Mouse (Mus musculus) hindbrain, embryonic 16.5 days (tissue): ENCODE measurements around the gene Zkscan4. TPM values are rescaled to one million over a fixed set of nuclear protein-coding genes. Genes with fewer than 3 reads are reported as not detected.
"Not testable (repeated sequence)": the region's sequence is repeated elsewhere in the genome, so short reads cannot be mapped to it uniquely, and the experiment has no call there.

ENCODE experiments used
- ATAC-seq: fragments of 200-750 bp; cut with Nextera tagmentation; 2 replicates; pipeline ENCODE4 v1.8.0; 2017; ENCODE audit warnings: moderate TSS enrichment, moderate library complexity
- H3K27ac ChIP-seq: fragments of 300-500 bp; sonication (generic); 2 replicates; pipeline ENCODE4 v1.5.1; 2014; ENCODE audit warnings: low read depth, mild to moderate bottlenecking, control low read depth, low read length, moderate library complexity
- H3K27me3 ChIP-seq: fragments of 300-500 bp; sonication (generic); replicated peaks from 2 replicates; pipeline ENCODE4 v1.6.1; 2014; ENCODE audit warnings: low read length; ENCODE audit not compliant: control insufficient read depth, insufficient read depth
- H3K36me3 ChIP-seq: fragments of 300-500 bp; sonication (generic); 2 replicates; pipeline ENCODE4 v1.6.1; 2014; ENCODE audit warnings: mild to moderate bottlenecking, low read length, moderate library complexity, mixed read lengths; ENCODE audit not compliant: control insufficient read depth, insufficient read depth
- H3K4me1 ChIP-seq: fragments of 300-500 bp; sonication (generic); 2 replicates; pipeline ENCODE4 v1.6.1; 2014; ENCODE audit warnings: low read depth, low read length; ENCODE audit not compliant: control insufficient read depth, insufficient read depth
- H3K4me2 ChIP-seq: fragments of 300-500 bp; sonication (generic); 2 replicates; pipeline ENCODE4 v1.6.1; 2014; ENCODE audit warnings: mild to moderate bottlenecking, low read length, control low read depth, moderate library complexity
- H3K4me3 ChIP-seq: fragments of 300-500 bp; sonication (generic); 2 replicates; pipeline ENCODE4 v1.5.1; 2014; ENCODE audit warnings: mild to moderate bottlenecking, low read length, control low read depth, moderate library complexity
- H3K9ac ChIP-seq: fragments of 300-500 bp; sonication (generic); 2 replicates; pipeline ENCODE4 v1.6.1; 2014; ENCODE audit warnings: low read depth, mild to moderate bottlenecking, control low read depth, low read length, moderate library complexity
- H3K9me3 ChIP-seq: fragments of 300-500 bp; sonication (generic); 2 replicates; pipeline ENCODE4 v1.6.1; 2014; ENCODE audit warnings: mild to moderate bottlenecking, low read length, moderate library complexity; ENCODE audit not compliant: control insufficient read depth
- WGBS: fragments of 180-500 bp; shearing (Covaris S2); extraction: QIAGEN DNeasy Blood & Tissue Kit; methylation state at CpG from one replicate; pipeline ENCODE4 v1.1.7; 2014; 5-methylcytosine and 5-hydroxymethylcytosine counted together
- polyA plus RNA-seq: library from polyadenylated mRNA; unstranded; fragments of >200 nt; fragmentation: Nextera tagmentation; extraction: Ambion mirVana; gene quantifications from 2 replicates; pipeline ENCODE4 v1.2.1, GENCODE M21; 2015

Zkscan4 gene
- 10.8 and 11.3 TPM in 2 replicates for polyA plus RNA-seq

DNA sequence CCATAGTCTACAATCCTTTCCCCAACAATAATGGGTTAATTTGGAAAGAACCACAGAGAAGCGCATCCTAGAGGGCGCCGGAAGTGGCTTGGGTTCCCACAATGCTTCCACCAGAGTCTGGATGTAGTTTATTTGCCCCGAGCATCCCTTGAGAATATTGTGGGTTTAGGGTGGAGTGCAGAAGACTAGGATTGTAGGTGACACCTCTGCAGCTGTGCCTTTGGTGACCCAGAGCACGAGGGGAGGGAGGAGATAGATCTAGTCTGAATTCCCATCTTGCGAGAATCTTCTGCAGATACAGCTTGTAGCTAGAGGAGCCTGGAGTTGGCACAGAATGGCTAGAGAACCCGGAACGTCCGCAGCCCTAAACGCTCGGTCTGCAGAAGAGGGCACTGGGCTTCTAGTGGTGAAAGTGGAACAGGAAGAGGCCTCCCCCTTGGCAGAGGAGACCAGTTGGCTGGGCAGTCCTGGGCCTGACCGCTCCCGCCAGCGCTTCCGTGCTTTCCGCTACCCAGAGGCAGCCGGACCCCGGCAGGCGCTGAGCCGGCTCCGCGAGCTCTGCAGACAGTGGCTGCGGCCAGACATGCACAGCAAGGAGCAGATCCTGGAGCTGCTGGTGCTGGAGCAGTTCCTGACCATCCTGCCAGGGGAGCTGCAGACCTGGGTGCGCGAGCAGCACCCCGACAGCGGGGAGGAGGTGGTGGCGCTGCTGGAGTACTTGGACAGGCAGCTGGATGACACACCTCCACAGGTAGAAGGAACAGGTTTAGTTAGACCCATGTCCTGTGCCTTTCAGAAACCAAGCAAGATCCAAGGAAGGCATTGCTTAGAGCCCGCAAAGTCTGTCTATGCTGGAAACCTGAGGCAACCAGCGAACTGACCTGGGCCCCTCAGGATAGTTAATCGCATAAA is at the start of gene Zkscan4, which contains the start of gene Gm10065:
Gene Zkscan4 (plus strand): TSS at position 149 of the 912 bp plus-strand sequence.
Gene Gm10065 (minus strand): TSS at position 683 of the 912 bp plus-strand sequence.
- 3% methylated on average over 26 of the region's 31 CpGs for WGBS

DNA sequence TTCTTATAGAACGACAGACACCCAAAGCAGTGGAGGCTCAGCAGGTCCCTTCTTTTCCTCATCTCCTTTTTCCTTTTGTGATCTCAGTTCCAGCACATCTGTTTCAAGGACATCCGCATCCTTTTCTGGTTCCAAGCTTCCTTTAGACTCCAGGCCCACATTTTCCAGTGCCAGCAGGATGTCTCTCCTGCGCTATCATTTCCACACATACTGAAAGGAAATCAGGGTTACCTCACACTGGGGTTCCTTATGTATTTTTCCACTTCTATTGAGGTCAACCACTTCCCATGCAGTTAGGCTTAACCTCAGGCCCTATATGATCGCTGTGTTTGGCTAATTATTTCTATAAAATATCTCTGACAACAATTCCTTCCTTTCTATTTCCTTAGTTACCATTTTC is 43.2 kb upstream of the Zkscan4 start:
- ATAC-seq: no peak
- H3K9ac ChIP-seq: no peak overlapping the region
- 85% methylated on average over 4 of the region's 4 CpGs for WGBS
- H3K9me3 ChIP-seq: no peaks in the 10 kb centered on the region
- no peaks in the 10 kb centered on the region for H3K36me3 ChIP-seq
- H3K4me2 ChIP-seq: no peak overlapping the region
- no peak overlapping the region for H3K4me3 ChIP-seq
- no peak overlapping the region for H3K27ac ChIP-seq
- no peaks in the 10 kb centered on the region for H3K27me3 ChIP-seq
- peaks cover 8% of the 10 kb centered on the region for H3K4me1 ChIP-seq

More for the DNA sequence above, at the start of gene Zkscan4, which contains the start of gene Gm10065:
- H3K27me3 ChIP-seq, H3K9me3 ChIP-seq, H3K36me3 ChIP-seq: not testable (repeated sequence)
- Histone ChIP-seq H3K4me2 (peak within 1 kb of the TSS; percentile 72), H3K4me1 (peaks cover 13% of the 10 kb centered on the region), H3K9ac (peak within 1 kb of the TSS; percentile 71), H3K27ac (peak within 1 kb of the TSS; percentile 83), H3K4me3 (peak within 1 kb of the TSS; percentile 63)
- peak; percentile 95 for ATAC-seq

DNA sequence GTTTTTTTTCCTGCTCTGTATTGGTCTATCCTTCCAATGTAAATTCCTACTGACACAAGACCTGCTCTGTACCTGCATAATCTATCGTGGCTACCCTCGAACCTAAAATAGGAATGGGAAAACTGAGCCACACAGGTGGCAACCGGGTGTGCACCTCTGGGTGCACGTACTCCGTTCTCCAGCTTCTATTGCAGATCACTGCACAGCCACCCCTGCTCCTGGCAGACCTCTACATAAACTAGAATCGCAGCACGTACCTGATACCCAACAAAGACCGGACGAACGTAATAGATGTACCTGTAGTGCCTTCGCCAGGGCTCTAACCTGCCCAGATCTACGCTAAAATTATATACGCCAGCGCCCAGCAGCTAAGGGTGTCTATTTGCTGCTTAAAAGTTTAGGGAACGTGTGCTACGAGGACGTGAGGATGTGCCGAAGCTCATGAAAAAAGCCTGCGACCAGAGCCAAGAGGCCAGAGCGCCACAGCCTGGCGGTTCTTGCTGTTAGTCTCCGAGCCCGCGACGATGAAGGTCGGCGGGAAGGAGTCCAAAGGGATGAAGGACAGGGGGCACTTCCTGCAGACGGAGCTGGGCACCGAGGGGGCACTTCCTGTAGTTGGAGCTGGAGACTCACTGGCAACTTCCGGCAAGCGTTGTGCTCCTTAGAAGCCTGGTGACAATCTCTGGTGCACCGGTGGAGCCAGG is 38.1 kb upstream of the Zkscan4 start, which contains the start of gene Pgbd1:
Gene Pgbd1 (minus strand): TSS at position 556 of the 704 bp plus-strand sequence.
- H3K4me2 ChIP-seq: peak within 1 kb of the TSS; percentile 91
- peak; percentile 98 for ATAC-seq
- WGBS: under 1% methylated on average over 32 of the region's 32 CpGs

GRCm38 (mm10) chr13:21441207-21441572 is 37.5 kb upstream of the Zkscan4 start:
- peak overlapping the region; percentile 91 for H3K4me2 ChIP-seq
- no peaks in the 10 kb centered on the region for H3K27me3 ChIP-seq
- H3K4me3 ChIP-seq: peak overlapping the region; percentile 63
- peak; percentile 51 for ATAC-seq
- H3K36me3 ChIP-seq: peaks cover 28% of the 10 kb centered on the region
- H3K27ac ChIP-seq: peak overlapping the region; percentile 70
- WGBS: 19% methylated on average over 10 of the region's 10 CpGs
- peak overlapping the region; percentile 78 for H3K9ac ChIP-seq
- H3K4me1 ChIP-seq: peaks cover 8% of the 10 kb centered on the region
- no peaks in the 10 kb centered on the region for H3K9me3 ChIP-seq

More for the DNA sequence above, 38.1 kb upstream of the Zkscan4 start, which contains the start of gene Pgbd1:
- Histone ChIP-seq H3K4me1 (peaks cover 8% of the 10 kb centered on the region), H3K9ac (peak within 1 kb of the TSS; percentile 78), H3K27ac (peak within 1 kb of the TSS; percentile 70), H3K36me3 (peaks cover 24% of the 10 kb centered on the region), H3K9me3 (no peaks in the 10 kb centered on the region), H3K4me3 (peak within 1 kb of the TSS; percentile 63), H3K27me3 (no peaks in the 10 kb centered on the region)

- H3K36me3 ChIP-seq: peaks cover 34% of the 10 kb centered on the region
Observed at GRCm38 (mm10) chr13:21446796-21447195, 31.9 kb upstream of the Zkscan4 start.

GRCm38 (mm10) chr13:21447856-21448614 is 30.7 kb upstream of the Zkscan4 start:
- no peaks in the 10 kb centered on the region for H3K27me3 ChIP-seq
- no peak overlapping the region for H3K9ac ChIP-seq
- H3K36me3 ChIP-seq: peaks cover 31% of the 10 kb centered on the region
- peaks cover 3% of the 10 kb centered on the region for H3K4me1 ChIP-seq
- ATAC-seq: no peak
- no peak overlapping the region for H3K4me3 ChIP-seq
- H3K9me3 ChIP-seq: no peaks in the 10 kb centered on the region
- H3K4me2 ChIP-seq: no peak overlapping the region
- WGBS: 91% methylated on average over 16 of the region's 16 CpGs
- no peak overlapping the region for H3K27ac ChIP-seq

More at GRCm38 (mm10) chr13:21446796-21447195, 31.9 kb upstream of the Zkscan4 start:
- H3K4me3 ChIP-seq: no peak overlapping the region
- H3K27ac ChIP-seq: no peak overlapping the region
- ATAC-seq: no peak
- H3K4me1 ChIP-seq: no peaks in the 10 kb centered on the region
- no peak overlapping the region for H3K9ac ChIP-seq
- WGBS: 90% methylated on average over 9 of the region's 9 CpGs
- H3K27me3 ChIP-seq: no peaks in the 10 kb centered on the region
- no peaks in the 10 kb centered on the region for H3K9me3 ChIP-seq
- no peak overlapping the region for H3K4me2 ChIP-seq

DNA sequence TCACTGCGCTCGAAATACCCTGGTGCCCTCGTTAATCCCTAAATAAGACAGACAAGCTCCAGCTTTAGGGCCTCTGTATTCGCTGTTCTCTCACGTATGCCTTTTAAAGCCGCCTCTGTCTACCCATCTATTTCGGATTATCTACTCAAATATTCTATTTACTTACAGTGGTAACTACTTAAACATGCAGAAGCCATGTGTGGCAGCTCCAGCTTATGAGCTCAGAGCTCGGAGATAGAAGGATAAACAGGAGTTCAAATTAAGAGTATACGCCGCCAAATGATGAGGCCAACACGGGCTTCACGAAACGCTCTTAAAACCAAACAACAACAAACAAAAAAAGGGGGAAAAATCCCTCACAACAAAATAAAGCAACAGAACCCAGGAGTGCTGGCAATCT is 25.7 kb upstream of the Zkscan4 start:
- ATAC-seq: peak; percentile 34; the same call in 1 of the 2 replicates
- H3K9ac ChIP-seq: peak overlapping the region; percentile 73
- peak overlapping the region; percentile 83 for H3K27ac ChIP-seq
- peaks cover 1% of the 10 kb centered on the region; the same call in 1 of the 2 replicates for H3K36me3 ChIP-seq
- H3K9me3 ChIP-seq: no peaks in the 10 kb centered on the region
- peaks cover 6% of the 10 kb centered on the region for H3K4me1 ChIP-seq
- peak overlapping the region; percentile 70 for H3K4me3 ChIP-seq
- peak overlapping the region; percentile 75 for H3K4me2 ChIP-seq
- 4% methylated on average over 13 of the region's 13 CpGs for WGBS
- H3K27me3 ChIP-seq: 0 out of 2 replicates have a peak, but pooled peaks cover 8% of the 10 kb centered on the region

GRCm38 (mm10) chr13:21453449-21453848 is 25.3 kb upstream of the Zkscan4 start, which contains the start of gene Zscan26:
Gene Zscan26, minus strand, starts transcription at chr13:21453730.
- H3K9ac ChIP-seq: peak within 1 kb of the TSS; percentile 73
- peak within 1 kb of the TSS; percentile 83 for H3K27ac ChIP-seq
- no peaks in the 10 kb centered on the region for H3K9me3 ChIP-seq
- peak within 1 kb of the TSS; percentile 75 for H3K4me2 ChIP-seq
- H3K27me3 ChIP-seq: 0 out of 2 replicates have a peak, but pooled peaks cover 8% of the 10 kb centered on the region
- ATAC-seq: peak; percentile 97
- peak within 1 kb of the TSS; percentile 70 for H3K4me3 ChIP-seq
- peaks cover 6% of the 10 kb centered on the region for H3K4me1 ChIP-seq
- no peaks in the 10 kb centered on the region for H3K36me3 ChIP-seq
- 0% methylated on average over 23 of the region's 23 CpGs for WGBS
